Mouse (Mus musculus) kidney, adult 2 months (tissue): Measurements from ENCODE around the gene Gm13271.
"Not testable (repeated sequence)": the region's sequence is repeated elsewhere in the genome, so short reads cannot be mapped to it uniquely, and the experiment has no call there.

Source experiments
- CTCF ChIP-seq: fragments of 200-500 bp; conservative IDR thresholded peaks from 2 replicates; pipeline ENCODE4 v1.5.1; 2011; ENCODE audit warnings: low read depth, mild to moderate bottlenecking, control low read depth, low read length, moderate library complexity, mixed read lengths; ENCODE audit not compliant: insufficient read depth, insufficient read length
- POLR2A ChIP-seq: fragments of 200-500 bp; IDR thresholded peaks from one replicate; pipeline ENCODE4 v1.6.1; 2011; ENCODE audit warnings: low read depth, low read length, control low read depth

- TF ChIP-seq POLR2A, CTCF: not testable (repeated sequence)
Measured at GRCm38 (mm10) chr4:88779550-88779949, 24.9 kb downstream of the Gm13271 start, which contains the start of gene Gm13272.
